Mouse (Mus musculus) thymus, adult 2 months (tissue): ENCODE results near the gene Ppp2r5b. TPM values are rescaled to one million over a fixed set of nuclear protein-coding genes. Genes with fewer than 3 reads are reported as not detected.

Source experiments
- DNase-seq: peaks from one replicate; pipeline ENCODE4 v3.0.0; 2021
- H3K27ac ChIP-seq: fragments of 200-500 bp; 2 replicates; pipeline ENCODE4 v1.5.1; 2012; ENCODE audit warnings: low read length, control low read depth; ENCODE audit not compliant: control insufficient read depth, insufficient read depth
- H3K27me3 ChIP-seq: fragments of 200-500 bp; 2 replicates; pipeline ENCODE4 v1.6.1; 2012; ENCODE audit warnings: mild to moderate bottlenecking, low read length, moderate library complexity, mixed read lengths; ENCODE audit not compliant: control insufficient read depth, insufficient read depth
- H3K36me3 ChIP-seq: fragments of 200-500 bp; 2 replicates; pipeline ENCODE4 v1.6.1; 2012; ENCODE audit warnings: mild to moderate bottlenecking, low read length, moderate library complexity; ENCODE audit not compliant: control insufficient read depth, insufficient read depth
- H3K4me1 ChIP-seq: fragments of 200-500 bp; replicated peaks from 2 replicates; pipeline ENCODE4 v1.6.1; 2012; ENCODE audit warnings: low read length; ENCODE audit not compliant: control insufficient read depth, insufficient read depth
- H3K4me3 ChIP-seq: fragments of 200-500 bp; 2 replicates; pipeline ENCODE4 v1.5.1; 2012; ENCODE audit warnings: mild to moderate bottlenecking, low read length, control low read depth, moderate library complexity; ENCODE audit not compliant: control insufficient read depth, insufficient read depth
- CTCF ChIP-seq: fragments of 200-500 bp; IDR thresholded peaks from 2 replicates; pipeline ENCODE4 v1.5.1; 2012; ENCODE audit warnings: mild to moderate bottlenecking, control low read depth, low read length, moderate library complexity, borderline replicate concordance; ENCODE audit not compliant: control insufficient read depth, poor library complexity, insufficient read depth; ENCODE audit errors: extremely low read depth
- POLR2A ChIP-seq: fragments of 200-500 bp; IDR thresholded peaks from 2 replicates; pipeline ENCODE4 v1.6.1; 2012; ENCODE audit warnings: mild to moderate bottlenecking, low read length, control low read depth, moderate library complexity; ENCODE audit not compliant: control insufficient read depth, poor library complexity, insufficient read depth; ENCODE audit errors: extremely low read depth
- WGBS: fragments of 180-500 bp; shearing (Covaris S2); methylation state at CpG from one replicate; pipeline ENCODE4 v1.1.7; 2018; 5-methylcytosine and 5-hydroxymethylcytosine counted together
- polyA plus RNA-seq: library from polyadenylated mRNA; depleted of rRNA; stranded (reverse); fragments of >200 nt; gene quantifications from 2 replicates; pipeline ENCODE4 v1.2.3, GENCODE M21; 2012

Gene Ppp2r5b
- polyA plus RNA-seq, 1 experiment, result 56.1 TPM

- Histone ChIP-seq H3K4me1 (no peaks in the 10 kb centered on the region), H3K36me3 (no peaks in the 10 kb centered on the region), H3K27me3 (no peaks in the 10 kb centered on the region), H3K4me3 (no peak overlapping the region), H3K27ac (no peak overlapping the region)
- no peak for DNase-seq
- TF ChIP-seq CTCF, result no peak
- no peak for TF ChIP-seq POLR2A
- WGBS, result 89% methylated on average over 7 of the region's 7 CpGs
Observed at GRCm38 (mm10) chr19:6268670-6269132, 33.0 kb upstream of the Ppp2r5b start.

GRCm38 (mm10) chr19:6268170-6268528 lies 32.5 kb upstream of the Ppp2r5b start:
- WGBS, result 14% methylated on average over 8 of the region's 8 CpGs
- peak; percentile 90 for DNase-seq
- no peak for TF ChIP-seq POLR2A
- peak; percentile 91 for TF ChIP-seq CTCF
- no peak overlapping the region for H3K27ac ChIP-seq
- H3K36me3 ChIP-seq, result no peaks in the 10 kb centered on the region
- no peaks in the 10 kb centered on the region for H3K27me3 ChIP-seq
- no peak overlapping the region for H3K4me3 ChIP-seq
- H3K4me1 ChIP-seq, result no peaks in the 10 kb centered on the region

GRCm38 (mm10) chr19:6267306-6268169 lies 31.9 kb upstream of the Ppp2r5b start:
- TF ChIP-seq CTCF, result no peak
- TF ChIP-seq POLR2A, result no peak
- no peak overlapping the region for H3K27ac ChIP-seq
- WGBS, result 74% methylated on average over 11 of the region's 11 CpGs

GRCm38 (mm10) chr19:6265727-6266182 lies 30.1 kb upstream of the Ppp2r5b start:
- H3K4me1 ChIP-seq, result no peaks in the 10 kb centered on the region
- H3K4me3 ChIP-seq, result no peak overlapping the region
- TF ChIP-seq CTCF (no peak), POLR2A (no peak)
- H3K27ac ChIP-seq, result no peak overlapping the region
- H3K36me3 ChIP-seq, result no peaks in the 10 kb centered on the region
- no peaks in the 10 kb centered on the region for H3K27me3 ChIP-seq
- 87% methylated on average over 6 of the region's 6 CpGs for WGBS
- no peak for DNase-seq

More at GRCm38 (mm10) chr19:6267306-6268169, 31.9 kb upstream of the Ppp2r5b start:
- Histone ChIP-seq H3K36me3 (no peaks in the 10 kb centered on the region), H3K4me3 (no peak overlapping the region), H3K4me1 (no peaks in the 10 kb centered on the region), H3K27me3 (no peaks in the 10 kb centered on the region)
- DNase-seq, result no peak

- Histone ChIP-seq H3K4me1 (no peaks in the 10 kb centered on the region), H3K4me3 (no peak overlapping the region), H3K36me3 (no peaks in the 10 kb centered on the region), H3K27me3 (no peaks in the 10 kb centered on the region), H3K27ac (no peak overlapping the region)
- no peak for DNase-seq
- no peak for TF ChIP-seq POLR2A
- no peak for TF ChIP-seq CTCF
- WGBS, result 86% methylated on average over 8 of the region's 8 CpGs
Observed at GRCm38 (mm10) chr19:6264945-6265344, 29.3 kb upstream of the Ppp2r5b start.

- no peaks in the 10 kb centered on the region for H3K36me3 ChIP-seq
- no peak for DNase-seq
- 73% methylated on average over 9 of the region's 9 CpGs for WGBS
- no peaks in the 10 kb centered on the region for H3K27me3 ChIP-seq
- H3K4me1 ChIP-seq, result no peaks in the 10 kb centered on the region
- TF ChIP-seq CTCF, result no peak
- no peak for TF ChIP-seq POLR2A
- no peak overlapping the region for H3K4me3 ChIP-seq
- no peak overlapping the region for H3K27ac ChIP-seq
Observed at GRCm38 (mm10) chr19:6264200-6264599, 28.5 kb upstream of the Ppp2r5b start.

- DNase-seq, result no peak
- Histone ChIP-seq H3K36me3 (peaks cover 6% of the 10 kb centered on the region), H3K4me1 (no peaks in the 10 kb centered on the region), H3K27me3 (no peaks in the 10 kb centered on the region), H3K4me3 (no peak overlapping the region), H3K27ac (no peak overlapping the region)
- 77% methylated on average over 8 of the region's 8 CpGs for WGBS
- no peak for TF ChIP-seq POLR2A
- no peak for TF ChIP-seq CTCF
Observed at GRCm38 (mm10) chr19:6262839-6263433, 27.3 kb upstream of the Ppp2r5b start.
